Mouse (Mus musculus) cerebellum, adult 9-10 months (tissue): ENCODE measurements around the gene Ceacam19.
A peak's percentile ranks its signal among the peaks of the same experiment; 100 is the strongest.

ENCODE experiments used
- DNase-seq: peaks from one replicate; pipeline ENCODE4 v3.0.0; 2022

Ceacam19 gene

DNA sequence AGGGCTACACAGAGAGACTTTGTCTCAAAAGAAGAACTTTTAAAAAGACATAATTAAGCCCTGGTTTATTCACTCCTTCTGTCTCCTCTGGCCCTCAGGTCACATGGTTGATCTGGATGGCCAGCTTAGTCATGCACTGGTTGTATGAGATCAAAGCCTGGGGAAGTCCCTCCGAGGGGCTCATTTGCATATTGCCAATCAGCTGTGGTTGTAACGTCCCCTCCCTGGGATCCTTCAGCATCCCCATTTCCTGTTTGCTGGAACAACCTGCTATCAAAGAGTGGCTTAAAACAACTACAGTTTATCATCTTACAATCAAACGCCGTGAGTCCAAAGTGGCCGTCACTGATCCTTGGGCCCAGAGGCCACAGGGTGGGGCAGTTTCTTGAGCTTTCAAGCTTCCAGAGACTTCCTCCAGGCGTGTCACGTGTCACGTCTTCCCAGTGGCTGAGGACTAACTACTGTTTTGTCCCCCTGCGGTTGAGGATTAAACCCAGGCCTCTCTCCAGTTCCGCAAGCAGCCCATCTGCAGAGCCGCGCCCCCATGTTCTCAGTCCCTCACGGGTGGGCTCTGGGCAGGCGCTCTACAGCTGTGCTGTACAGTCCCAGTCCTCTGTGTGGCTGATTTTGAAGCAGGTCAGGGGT, 10.9 kb downstream of the Ceacam19 start:
- no peak for DNase-seq

DNA sequence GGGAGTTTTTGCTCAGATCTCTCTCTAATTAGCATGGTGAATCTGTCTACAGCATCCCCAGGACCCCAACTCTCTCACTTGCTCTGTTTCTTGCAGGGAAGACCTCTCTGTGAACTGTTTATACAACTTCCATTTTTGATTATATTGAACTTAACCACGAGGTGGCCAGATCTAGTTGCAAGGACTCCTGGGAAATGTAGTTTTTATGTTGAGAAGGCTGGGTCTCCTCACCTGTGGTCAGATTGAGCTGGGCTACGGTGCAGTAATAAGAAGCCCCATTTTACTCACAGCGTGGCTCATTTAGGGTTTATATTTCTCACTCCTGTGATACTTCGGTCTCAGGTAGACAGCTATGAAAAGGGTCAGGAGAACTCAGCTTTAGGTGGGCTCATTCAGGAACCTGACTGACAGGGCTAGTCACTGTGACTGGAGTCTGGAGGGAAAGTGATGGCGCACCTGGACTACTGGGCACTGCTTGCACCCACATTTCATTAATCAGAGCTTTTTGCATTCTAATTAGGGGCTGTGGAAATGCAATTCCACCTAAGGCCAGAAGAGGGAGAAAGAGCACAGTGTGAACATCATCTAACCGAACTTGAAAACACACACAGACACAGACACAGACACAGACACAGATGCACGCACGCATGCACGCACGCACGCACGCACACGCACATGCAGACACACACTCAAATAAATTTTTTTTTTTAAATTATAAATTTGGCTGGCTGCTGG, 11.7 kb downstream of the Ceacam19 start:
- DNase-seq, result peak; percentile 47

DNA sequence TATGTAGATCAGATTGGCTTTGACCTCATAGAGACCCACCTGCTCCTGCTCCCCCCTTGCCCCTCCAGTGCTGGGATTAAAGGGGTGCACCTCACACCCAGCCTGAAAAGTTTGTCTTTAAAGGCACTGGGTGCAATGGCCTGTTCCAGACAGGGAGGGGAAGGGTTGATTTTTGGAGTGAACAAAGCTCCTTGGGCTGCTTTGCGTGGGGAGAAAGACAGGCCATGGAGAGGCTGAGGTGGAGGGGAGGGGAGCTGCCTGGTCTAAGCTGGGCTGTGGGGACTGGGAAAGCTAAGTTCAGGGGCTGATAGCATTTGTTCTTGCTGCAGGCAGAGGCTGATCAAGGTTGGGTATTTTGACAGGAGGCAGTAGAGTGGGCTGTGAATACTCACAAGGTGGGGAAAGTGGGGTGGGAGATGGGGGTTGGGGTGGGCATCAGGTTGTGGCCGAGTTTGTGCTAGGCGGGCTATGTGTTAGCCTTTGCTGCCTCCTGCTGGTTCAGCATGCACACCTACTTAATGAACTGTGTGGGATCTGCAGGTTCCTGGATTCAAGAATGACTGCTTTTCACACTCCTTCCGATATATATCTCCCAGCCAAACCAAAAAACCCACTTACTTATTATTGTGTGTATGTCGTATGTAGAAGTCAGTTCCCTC, 15.7 kb downstream of the Ceacam19 start:
- no peak for DNase-seq

DNA sequence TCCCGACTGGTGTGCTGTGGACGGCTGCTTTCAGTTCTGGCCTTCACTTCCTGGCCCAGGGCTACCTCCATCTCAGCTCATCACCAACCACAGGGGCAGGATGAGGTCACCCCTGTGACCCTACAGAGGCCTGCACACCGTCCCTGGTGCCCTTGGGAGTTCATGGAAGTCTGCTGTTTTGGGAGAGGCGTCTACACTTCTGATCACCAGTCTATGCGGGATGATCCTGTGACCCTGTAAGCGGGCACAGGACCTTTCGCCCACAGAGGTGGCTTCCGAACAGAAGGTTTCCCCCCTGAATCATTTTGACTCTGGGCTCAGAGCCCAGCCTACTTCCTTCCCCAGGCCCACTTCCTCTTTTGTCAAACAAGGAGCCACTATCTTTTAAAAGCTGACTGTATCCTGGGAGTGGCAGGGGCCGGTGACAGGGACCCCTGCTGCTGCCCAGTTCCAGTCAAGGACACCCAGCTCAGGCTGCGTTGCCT, 16.6 kb downstream of the Ceacam19 start:
- DNase-seq, result no peak

DNA sequence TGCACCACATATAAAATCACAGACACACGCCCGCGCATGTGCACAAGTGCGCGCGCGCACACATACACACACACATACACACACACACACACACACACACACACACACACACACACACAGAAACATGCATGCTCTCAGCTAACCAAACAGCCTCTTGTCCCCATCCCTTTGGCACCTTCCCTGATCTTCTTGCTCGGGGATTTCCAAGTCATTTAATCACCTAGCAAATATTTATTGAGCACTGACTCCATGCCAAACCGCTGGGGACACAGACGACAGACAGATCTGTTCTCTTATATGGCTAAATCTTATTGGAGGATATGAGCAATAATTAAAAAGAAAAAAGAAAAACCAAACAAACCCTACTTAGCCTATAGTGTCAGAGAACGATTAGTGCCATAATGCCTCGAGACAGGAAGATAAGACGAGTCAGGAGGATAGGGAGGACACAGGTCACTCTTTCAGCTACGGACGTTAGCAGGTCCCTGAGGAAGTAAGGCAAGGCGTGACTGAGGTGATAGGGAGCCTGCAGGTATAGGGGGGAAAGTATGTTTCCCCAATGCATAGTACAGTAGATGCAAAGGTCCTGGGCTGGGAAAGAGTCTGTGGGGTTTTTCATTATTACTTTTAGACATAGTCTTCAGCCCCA, 19.9 kb downstream of the Ceacam19 start:
- no peak for DNase-seq

DNA sequence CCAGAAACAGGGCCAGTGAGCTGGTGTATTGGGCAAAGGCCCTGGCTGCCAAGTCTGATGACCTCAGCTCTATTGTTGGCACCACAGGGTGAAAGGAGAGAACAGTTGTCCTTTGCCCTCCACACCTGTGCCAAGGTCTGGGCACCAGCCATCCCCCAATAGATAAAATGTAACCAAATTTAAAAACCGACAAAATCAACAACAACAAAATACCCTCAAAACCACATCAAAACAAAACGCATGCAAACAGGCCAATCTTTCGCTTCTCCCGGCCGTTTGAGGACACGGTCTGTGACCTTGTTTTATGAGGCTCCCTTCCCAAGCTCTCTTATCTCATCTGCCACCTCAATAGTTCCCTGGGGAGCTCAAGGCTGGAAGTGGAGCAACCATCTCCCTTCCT, 21.3 kb downstream of the Ceacam19 start:
- no peak for DNase-seq

DNA sequence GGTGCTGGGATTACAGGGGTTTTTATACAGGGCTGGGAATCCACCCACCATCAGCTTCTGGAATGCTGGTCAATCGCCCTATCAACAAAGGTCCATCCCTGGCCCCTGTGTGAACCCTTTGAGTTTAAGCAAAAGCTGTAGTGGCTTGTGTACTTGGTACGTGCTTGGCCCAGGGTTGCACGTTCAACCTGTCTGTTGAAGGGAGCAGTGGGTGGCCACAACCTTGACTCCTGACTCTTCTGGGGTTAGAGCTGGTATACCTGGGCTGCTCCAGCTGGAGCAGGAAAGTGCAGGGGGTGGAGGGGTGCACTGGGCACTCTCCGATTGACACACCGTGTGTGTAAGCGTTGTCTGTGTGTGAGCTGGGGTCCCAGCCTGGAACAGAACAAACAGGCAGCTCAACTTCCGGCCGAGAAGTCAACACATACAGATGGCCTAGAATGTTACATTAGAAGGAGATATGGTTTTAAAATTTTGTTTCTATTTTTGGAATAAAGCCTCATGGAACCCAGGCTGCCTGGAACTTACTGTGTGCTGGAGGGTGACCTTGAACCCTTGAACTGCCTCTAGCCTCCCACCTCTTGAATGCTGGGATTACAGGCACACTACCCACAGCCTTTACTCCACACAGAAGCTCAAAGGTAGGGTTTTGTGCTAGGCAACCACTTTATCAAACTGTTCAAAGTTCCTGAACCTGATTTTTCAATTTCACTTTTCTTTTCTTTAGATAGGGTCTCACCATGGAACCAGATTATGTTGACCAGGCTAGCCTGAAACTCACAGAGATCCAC, 22.3 kb downstream of the Ceacam19 start:
- DNase-seq, result no peak

DNA sequence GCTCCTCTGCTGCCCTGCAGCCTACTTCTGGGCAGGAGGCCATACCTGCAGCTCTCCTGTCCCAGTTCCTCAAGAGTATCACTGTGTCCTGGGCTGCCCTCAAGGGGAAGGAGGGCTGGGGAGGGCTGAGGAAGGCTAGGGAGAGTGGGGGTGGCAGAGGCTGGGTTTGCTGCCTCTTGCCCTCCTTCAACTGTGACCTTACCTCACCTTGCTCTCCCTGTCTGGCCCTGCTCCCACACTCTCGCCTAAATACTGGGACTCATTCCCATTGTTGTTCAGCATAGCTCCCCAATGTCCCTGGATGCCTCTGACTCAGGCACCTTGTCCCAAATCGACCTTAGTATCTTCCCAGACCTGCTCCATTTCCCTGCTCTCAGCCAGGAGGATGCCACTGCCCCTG, 23.5 kb downstream of the Ceacam19 start:
- no peak for DNase-seq

DNA sequence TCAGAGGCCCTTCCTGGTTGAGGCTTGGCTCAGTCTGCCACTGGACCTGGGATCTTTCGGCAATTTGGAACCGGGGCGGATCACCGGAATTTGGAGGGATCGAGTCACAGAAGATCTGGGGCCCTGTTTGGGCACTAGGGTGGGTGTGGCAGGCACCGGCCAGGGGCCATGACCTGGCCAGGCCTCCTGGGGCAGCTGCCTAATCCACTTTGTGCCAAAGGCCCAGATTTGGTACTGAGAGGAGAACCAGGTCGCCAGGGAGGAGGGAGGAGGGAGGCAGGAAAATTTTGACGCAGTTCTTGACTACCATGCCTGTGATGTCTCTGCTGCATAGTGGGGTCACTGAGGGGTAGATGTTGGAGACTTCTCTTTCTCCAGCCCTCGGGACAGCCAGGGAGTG, 26.6 kb downstream of the Ceacam19 start, which contains the start of gene Ceacam16:
Ceacam16 (minus strand) TSS at position 101 of the 400 bp plus-strand sequence.
- no peak for DNase-seq

DNA sequence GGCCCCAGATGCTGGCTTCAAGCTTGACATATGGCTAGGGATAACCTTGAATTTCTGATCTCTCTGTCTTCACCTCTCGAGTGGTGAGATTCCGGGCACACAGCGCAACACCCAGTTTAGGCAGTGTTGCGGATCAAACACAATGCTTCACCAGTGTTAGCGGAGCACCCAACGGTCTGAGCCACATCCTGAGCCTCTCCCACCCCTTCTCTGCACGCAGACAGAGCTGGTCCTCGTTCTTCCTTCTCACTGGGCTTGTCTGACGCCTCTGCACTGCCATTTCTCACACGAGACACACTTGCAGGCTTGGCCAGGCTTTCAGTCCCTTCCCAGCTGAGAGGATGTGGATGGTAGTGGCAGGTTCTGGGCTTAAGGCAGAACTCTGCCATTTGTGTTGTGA, 28.0 kb downstream of the Ceacam19 start:
- DNase-seq, result no peak

DNA sequence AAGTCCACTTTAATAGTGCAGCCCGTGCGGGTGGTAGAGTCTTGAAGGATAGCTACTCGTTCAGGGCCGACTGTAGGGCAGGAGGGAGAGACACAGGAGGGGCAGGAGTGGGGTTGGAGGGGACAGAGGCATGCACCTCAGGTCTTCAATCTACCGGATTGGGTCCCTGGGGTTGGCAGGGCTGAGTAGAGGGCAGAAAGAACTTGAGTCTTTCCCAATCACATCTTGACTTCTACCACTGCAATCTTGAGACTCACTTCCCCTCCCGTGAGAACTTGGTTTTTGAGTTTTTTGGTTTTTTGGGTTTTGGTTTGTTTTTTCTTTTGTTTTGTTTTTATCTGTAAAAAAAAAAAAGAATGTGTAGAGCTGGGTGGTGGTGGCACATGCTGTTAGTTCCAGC, 31.5 kb downstream of the Ceacam19 start:
- DNase-seq, result no peak

DNA sequence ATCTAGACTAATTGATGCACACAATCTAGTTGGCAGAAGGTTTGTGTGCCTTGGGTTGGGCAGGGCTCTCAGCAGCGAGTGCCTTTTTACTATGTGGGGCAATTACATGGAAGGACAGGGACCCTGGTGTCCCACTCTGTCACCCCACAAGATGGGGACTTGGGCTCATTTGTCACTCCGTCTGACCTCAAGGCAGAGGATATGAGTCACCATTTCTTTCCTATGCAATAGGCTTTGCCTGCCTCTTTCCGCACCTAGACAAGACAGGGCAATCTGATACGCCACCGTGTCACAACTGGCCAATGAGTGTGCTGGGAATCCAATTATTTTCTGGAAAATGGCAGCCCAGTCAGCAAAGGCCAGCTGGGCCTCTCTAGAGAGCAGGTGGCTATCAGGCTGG, 32.1 kb downstream of the Ceacam19 start:
- no peak for DNase-seq

DNA sequence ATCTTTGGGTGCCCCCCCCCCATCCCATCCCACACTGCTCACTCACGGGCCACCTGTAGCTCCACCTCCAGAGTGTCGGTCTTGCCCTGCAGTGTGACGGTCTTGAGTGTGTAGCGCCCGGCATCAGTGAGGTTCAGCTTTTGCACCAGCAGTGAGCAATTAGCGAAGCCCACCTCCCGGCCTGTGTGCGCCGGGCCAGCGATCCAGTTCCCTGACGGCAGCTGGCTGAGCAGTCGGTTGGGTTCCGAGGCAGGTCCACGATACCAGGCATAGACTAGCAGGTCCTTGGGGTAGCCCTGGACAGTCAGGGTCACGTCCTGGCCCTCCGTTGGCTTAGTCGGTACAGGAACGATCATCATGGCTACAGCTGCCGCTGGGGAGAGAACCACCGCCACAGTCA, 34.2 kb downstream of the Ceacam19 start:
- DNase-seq, result no peak

DNA sequence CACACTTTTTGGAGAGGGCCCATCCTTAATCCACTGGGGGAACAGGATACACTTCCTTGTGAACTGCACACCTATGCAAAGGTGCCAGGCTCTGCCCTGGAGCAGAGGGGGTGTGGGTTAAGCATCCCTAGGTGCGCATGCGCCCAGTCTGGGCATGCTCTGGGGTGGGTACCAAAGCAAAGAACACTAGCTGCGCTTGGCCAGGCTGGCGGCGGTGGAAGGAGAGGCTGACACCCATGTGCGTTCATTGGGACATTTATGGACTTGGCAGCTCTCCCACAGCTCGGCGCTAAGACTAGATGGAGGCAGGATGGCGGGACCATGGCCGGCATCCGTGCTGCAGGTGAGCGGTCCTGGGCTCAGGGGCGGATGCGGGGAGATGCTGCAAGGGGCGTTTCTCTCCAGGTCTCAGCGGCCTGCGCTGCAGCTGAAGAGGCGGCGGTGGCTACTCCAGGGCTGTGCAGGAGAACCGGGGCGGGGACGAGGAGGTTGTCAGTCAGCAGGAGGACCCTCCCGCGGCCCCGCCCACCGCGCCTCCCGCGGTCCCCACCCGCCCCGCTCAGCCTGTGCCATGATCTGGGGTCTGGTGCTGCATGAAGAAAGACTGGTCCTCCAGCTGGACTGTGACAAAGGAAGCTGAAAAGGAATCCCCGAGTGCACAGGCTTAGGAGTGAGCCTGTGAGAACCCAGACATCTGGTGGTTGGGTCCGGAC, 35.8 kb downstream of the Ceacam19 start, which contains the start of gene Gm19345:
Gm19345 (plus strand) TSS at position 146 of the 713 bp plus-strand sequence.
- DNase-seq, result no peak

DNA sequence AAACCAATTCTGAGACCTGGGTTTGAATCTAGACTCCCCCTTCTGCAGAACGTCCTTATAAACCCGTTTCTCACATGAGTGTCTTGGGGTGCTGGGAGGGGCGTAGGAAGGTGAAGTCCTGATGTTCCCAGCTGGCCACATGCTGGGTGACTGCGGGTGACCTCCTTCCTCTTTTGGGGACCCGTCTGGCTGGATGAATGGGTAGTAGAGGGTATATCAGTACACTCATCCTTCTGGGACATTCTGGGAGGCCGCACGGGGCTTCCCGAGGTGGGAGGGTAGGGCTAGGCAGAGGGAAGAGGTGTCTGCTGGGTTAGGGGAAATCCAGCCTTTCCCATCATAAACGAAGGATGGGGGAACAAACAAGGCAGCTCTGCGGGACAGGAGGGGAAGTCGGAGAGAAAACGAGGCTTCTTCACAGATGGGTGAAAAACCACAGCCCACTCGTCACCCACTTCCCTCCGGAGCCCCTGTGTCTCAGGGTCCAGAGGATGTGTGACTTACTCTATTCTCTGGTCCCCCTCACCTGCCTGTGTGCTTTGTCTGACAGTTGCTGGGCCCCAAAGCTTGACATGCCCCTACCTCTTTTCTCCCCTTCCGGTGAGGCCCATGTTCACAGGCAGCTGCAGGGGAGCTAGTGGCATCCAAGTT, 43.1 kb downstream of the Ceacam19 start:
- DNase-seq, result no peak

DNA sequence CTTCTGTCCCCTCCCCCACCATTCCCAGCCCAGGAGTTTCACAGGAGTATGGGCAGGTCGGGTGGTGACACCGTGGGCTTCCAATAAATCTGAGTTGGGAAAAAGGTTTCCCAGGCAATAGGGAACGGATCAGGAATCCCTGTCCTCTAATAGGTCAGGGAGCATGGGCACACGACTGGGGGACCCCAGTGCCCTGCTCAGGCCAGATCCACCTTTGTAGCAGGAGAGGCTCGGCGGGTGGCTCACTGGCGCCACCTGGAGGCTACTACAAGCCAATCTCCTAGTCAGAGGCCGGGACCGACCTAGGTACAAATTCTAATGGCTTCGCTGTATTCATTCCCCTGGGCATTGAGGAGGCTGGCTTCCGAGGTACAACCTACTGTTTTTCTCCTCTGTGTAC, 44.2 kb downstream of the Ceacam19 start:
- DNase-seq, result peak; percentile 16

DNA sequence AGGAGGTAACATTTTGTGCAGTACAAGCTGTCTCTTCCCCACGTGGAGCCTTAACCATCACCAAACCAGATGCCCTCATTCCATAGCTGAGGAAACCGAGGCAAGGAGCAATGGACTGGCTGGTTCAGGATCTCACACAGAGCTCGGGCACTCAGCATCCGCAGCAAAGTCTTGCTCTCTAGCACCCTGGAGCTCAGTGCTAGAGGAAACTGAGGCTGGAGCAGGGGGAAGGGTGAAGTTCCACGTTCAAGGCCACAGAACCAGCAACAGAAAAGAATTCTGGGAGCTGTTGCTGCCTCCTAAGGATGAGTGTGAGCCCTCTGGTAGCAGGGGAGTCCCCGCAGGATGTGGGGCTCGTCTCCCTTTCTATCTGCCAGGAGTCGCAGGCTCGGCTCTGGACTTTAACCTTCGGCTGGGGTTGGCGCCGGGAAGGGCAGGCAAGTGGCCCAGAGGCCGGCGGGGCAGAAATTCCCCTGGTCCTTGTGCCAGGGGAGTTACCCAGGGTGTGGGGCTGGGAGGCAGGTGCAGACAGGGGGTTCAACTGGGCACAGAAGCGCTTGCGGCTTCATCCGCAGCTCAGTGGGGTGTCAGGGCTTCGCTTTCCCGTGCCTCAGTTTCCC, 44.8 kb downstream of the Ceacam19 start:
- DNase-seq, result no peak

DNA sequence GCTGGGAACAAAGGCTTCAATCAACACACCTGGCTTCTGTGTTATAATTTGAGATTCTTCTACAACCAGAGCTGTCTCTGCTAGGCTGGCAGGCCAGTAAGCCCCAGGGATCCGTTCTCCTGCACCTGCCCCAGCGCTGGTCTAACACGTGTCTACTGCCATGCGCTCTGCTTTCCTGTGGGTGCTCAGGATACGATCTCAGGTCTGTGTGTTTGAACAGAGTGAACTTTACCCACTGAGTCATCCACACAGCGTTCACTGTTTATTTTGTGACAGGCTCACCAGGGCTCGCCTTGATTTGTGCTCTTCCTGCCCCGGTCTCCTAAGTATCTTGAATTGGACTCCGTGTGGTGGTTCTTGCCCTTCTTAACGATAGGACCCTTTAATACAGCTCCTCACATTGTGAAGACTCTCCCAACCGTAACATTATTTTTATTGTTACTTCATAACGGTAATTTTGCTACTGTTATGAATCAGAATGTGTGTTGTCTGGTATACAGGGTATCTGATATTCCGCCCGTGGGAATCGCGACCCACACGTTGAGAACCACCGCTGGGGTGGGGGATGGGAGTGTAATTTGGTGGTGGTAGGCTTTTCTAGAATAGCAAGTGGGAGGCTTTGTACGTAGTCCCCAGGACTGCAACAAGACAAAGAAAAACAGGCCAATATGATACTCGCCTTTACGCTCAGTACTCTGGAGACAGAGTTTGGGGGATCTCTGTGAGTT, 45.9 kb downstream of the Ceacam19 start:
- DNase-seq, result no peak

DNA sequence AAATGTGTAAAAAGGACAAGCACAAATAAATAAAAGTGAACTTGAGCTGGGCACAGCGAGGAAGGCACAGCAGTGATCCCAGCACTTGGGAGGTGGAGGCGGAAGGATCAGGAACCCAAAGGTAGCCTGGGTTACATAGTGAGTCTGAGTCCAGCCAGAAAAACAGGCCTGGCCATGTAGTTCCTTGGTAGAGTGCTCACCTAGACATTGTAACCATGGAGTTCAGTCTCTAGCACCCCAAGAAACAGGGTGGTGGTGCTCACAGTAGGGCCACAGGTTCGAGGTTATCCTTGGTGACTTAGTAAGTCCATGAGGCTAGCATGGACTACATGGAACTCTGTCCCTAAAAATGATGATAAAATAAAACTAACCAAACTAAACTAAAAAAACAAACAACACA, 46.8 kb downstream of the Ceacam19 start:
- no peak for DNase-seq

DNA sequence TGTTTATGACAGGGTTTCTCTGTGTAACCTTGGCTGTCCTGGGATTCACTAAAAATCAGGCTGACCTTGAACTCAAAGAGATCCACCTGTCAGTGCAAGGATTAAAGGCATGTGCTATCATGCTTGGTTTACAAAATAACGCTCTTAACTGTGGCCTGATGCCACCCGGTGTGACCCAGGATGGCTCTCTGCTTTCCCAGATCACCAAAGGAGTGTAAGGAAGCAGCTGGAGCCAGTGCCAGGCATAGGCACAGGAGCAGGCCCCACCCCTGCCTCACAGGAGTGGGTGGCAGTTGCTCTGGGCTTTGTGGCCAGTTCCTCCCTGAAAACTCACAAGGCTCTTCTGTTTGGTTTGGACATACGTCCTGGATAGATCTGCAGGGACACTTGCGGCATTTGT, 47.4 kb downstream of the Ceacam19 start:
- no peak for DNase-seq
